Mouse (Mus musculus): ENCODE measurements around the gene Trhr2.

The Trhr2 gene

DNA sequence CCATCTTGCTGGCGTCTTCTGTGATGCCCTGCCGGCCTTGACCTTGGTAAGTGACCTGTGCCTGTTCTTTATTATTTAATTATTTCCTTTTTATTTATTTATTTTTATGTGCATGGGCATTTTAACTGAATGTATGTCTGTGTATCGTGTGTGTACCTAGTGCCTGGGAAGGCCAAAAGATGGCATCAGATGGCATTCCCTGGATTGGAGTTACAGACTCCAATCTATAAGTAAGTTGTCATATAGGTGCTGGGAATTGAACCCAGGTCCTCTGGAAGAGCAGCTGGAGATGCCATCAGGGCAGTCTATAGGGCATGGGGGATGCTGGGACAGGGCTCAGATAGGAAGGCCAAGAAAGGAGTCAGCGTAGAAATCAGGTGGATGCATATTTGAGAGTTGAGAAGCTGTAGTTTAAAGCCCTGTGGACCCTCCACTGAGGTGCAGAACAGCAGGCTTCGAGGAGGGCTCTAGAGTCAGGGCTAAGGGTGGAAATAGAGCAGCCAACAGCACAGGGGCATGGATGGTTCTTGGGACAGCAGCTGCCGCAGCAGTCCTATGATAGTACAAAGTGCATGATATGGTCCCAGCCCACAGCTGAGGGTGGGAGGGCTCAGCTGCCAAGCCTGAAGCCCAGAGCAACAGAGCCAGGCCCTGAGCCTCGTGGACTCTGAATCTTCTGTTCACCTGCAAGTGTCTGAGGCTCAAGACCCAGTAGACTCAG is at the start of gene Trhr2:
TSS of gene Trhr2 (minus strand) at position 51 of the 721 bp plus-strand sequence.
- in situ Hi-C loops (cut with MboI, MseI) = no loop called here

- in situ Hi-C loops (cut with MboI, MseI) = no loop called here
These were observed 47.1 kb upstream of the Trhr2 start for GRCm38 (mm10) chr8:122407678-122408077.

DNA sequence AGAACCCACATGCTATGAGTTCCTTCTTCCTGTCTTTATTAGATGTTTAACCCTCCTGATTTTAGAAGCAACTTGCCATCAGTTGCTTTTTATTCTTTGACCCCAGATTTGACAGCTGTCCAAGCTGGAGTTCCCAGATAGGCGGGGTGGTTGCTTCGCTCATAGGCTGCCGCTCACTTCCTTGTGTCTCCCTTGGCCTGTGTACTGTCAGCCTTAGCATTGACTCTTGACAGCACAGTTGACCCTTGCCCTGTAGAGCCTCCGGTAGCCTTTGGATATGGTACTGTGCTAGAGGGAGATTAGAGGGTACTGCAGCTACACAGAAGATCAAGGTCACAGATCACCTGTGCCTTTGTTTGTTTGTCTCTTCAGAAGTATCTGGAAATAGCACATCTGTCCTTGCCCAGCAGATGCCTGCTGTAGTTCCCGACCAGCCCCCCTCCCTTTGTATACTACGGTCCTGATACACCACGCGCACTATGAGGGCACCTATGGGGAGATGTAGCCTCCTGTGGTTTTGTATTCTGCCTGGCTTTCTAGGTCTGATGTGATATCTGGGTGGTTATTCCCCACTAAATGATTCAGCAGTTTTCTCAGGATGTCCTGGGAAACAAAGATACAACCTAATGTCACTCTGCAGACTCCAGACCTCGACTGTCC is 44.7 kb upstream of the Trhr2 start:
- in situ Hi-C loops (cut with MboI, MseI) = no loop called here

DNA sequence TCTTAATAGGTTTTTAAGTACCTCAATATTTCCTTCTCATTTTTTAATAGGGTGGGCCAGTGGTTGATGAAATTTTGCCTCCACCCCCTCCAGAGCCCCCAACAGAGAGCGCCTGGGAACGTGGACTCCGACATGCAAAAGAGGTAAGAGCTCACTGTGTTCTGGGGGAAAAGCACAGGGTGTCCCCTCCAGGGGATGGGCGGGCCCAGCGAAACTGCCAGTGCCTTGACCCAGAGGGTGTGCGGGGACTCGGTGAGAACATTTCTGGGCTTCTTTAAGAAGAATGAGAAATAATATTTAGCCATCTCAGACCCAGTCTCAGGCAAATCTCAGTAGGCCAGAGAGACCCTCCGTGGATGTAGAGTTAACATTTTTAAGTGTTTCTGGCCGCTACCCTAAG is 37.6 kb upstream of the Trhr2 start:
- in situ Hi-C loops (cut with MboI, MseI) = no loop called here

GRCm38 (mm10) chr8:122395291-122395690 is 34.7 kb upstream of the Trhr2 start:
- in situ Hi-C loops (cut with MboI, MseI) = no loop called here

DNA sequence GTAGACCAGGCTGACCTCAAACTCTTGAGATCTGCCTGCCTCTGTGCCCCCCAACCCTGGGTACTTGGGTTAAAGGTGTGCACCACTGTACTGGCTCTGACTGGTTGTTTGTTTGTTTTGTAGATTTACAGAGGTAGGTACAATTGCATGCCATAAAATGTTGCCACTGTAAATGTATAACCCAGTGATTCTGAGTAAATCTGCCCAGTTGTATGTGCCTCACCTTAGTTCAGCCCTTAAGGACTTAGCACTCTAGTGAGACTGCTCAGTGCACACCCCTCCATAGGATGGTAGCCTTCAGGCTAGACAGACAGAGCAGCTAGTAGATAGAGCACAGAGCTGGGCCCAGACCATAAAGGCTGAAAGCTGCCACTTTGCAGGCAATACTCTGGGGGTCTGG is 33.2 kb upstream of the Trhr2 start:
- in situ Hi-C loops (cut with MboI, MseI) = no loop called here

- in situ Hi-C loops (cut with MboI, MseI) = no loop called here
These were observed 30.2 kb upstream of the Trhr2 start for GRCm38 (mm10) chr8:122390758-122391157.

DNA sequence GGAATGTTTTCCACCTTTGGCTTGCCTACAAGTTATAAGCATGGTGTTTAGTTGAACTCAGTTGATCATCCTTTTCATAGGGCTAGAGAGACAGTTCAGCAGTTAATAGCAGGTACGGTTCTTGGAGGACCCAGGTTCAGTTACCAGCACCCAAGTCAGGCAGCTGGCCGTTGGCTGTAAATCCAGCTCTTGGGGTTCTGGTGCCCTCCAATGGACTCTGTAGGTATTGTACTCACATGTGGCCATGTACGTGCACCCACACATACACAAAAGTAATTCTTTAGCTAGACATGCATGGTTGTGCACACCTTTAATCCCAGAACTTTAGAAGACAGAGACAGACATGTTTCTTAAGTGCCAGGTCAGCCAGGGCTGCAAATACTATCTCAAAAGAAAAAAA is 28.8 kb upstream of the Trhr2 start:
- in situ Hi-C loops (cut with MboI, MseI) = no loop called here

- in situ Hi-C loops (cut with MboI, MseI) = no loop called here
These were observed 22.5 kb upstream of the Trhr2 start for GRCm38 (mm10) chr8:122383039-122383438.

DNA sequence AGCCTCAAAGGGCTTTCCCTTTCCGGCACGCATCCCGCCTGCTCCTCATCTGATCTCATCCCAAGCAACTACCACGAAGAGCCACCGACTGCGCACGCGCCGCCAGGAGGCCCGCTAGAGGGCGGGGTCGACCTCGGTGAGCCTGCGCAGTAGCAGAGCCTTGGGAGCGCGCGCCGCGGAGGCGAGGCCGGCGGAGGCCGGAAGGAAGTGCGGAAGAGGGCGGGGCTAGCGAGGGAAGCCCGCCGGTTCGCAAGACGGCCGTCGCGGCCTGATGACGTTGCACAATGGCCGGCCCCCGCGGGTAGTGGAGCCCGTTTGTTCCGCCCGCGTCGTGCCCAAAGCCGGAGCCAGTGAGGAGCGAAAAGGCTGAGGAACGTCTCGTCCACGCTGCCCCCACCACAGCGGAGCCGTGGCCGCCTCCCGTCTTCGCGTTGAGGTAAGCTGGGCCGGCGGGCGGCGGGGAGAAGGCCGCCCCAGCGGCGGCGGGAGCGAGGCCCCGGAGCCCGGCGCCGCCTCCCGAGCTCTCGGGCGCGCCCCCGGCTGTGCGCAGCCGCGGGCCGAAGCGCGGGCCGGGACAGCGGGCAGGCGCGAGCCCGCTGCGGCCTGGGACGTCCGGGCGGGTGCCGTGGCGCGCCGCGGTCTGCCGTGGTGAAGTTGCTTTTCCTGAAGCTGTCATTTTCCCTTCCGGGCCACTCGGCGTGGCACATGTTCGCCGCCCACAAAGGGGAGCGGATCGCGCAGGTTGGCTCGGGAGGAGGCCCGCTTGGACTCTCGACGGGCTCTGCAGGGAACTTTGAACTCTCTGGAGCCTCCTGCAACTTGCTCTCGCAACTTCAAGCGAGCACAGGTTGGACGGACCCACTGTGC is 16.1 kb upstream of the Trhr2 start, which contains the start of gene Zc3h18:
TSS of gene Zc3h18 (plus strand) at position 245 of the 867 bp plus-strand sequence.
- in situ Hi-C loops (cut with MboI, MseI) = loop anchor here (5.0 to 10.0 kb wide), 2 partner anchors 96 to 422 kb away; no protein-coding TSS in a partner anchor

DNA sequence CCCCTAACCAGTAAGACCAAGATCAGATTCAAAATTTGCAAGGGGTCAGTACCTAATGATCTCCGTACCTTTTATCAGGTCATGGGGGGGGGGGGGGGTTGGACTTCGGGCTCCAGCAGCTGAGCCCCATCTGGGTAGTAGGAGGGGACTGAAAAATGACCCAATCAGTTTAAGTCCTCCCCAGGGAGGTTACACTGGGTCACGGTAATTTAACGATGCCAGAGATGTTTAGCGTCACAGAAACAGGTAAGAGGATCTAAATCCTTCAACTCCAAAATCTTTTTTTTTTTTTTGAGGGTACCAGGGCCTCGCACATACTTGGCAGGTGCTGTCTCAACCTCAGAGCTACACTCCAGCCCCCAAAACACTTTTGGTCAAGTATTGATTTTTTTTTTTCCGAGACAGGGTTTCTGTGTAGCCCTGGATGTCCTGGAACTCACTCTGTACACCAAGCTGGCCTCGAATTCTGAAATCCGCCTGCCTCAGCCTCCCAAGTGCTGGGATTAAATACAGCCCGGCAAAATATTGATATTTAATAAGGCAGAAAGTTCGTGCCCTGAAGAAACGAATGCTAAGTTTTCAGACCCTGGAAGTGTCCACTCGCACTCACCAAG is 15.3 kb upstream of the Trhr2 start:
- in situ Hi-C loops (cut with MboI, MseI) = loop anchor here (5.0 to 10.0 kb wide), 2 partner anchors 96 to 421 kb away; no protein-coding TSS in a partner anchor

DNA sequence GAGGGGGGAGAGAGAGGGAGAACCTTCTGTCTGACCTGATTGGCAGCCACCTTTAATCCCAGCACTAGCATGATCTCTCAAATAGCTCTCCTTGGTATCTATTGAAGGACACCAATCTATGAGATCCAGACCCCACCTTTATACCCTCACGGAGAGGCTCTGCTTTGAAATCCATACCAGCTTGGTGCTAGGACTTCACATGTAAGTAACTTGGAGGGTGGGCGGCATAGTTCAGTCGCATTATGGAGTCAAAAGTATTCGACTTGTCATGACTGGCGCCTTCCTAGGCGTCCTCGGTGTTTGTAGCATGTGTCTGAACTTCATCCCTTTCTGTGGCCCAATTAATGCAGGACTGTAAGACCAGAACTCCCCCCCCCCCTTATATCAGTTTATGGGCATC is 14.8 kb upstream of the Trhr2 start:
- in situ Hi-C loops (cut with MboI, MseI) = loop anchor here (5.0 to 10.0 kb wide), 2 partner anchors 97 to 421 kb away; no protein-coding TSS in a partner anchor

- in situ Hi-C loops (cut with MboI, MseI) = loop anchor here (10.0 kb wide), 1 partner anchor 417 kb away; no protein-coding TSS in a partner anchor
These were observed 11.2 kb upstream of the Trhr2 start for GRCm38 (mm10) chr8:122371706-122372105.

DNA sequence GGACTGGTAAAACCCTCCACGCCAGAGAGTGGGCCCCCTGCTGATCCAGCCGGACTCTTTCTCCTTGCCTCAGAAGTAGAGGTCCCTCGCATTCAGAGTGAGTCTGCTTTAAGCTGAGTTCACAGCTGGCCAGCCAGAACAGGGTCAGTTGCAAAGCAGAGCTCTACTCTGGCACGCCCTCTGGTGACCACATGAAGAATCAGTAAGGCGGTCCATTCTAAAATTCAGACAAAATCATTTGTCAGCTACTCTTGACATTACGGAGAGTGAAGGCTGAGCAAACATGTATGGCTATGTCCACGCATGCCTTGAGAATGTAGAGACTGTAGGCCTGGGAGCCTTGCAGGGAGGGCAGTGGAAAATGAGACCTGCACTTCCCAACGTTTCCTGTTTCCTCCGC is 9.1 kb upstream of the Trhr2 start:
- in situ Hi-C loops (cut with MboI, MseI) = loop anchor here (10.0 kb wide), 1 partner anchor 415 kb away; no protein-coding TSS in a partner anchor

DNA sequence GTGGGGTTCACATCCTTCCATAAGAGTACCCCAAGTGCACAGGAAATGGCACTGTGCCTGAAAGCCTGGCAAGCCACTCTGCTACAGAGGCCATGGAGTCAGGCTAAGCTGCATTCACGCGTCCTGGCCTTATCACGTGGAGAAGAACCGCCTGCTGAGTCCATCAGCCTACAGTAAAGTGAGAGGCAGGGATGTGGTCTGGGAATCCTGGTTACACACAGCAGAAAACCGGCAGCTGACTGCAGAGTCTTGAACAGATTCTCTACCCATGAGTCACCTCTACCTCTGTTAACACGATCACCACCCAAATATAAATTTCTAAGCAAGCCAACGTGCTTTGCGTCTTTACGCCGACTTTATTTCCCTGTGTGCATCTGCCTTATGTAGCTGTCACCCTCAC is 7.9 kb upstream of the Trhr2 start:
- in situ Hi-C loops (cut with MboI, MseI) = no loop called here

DNA sequence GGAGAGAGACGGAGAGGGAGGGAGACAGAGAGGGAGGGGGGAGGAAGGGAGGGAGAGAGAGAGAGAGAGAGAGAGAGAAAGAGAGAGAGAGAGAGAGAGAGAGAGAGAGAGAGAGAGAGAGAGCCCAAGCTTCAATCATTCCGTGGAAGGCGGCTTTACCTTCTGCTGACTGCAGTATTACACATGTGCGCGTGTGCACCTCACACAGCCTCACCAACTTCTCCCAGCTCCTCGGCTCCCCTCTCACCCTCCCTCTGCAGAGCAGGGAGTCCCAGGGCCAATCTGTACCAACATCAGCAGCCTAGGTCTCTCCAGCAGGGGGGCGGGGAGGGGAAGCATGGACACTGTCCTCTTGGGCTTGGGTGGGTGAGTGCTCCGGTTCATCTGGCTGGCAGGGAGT is 2.4 kb upstream of the Trhr2 start:
- in situ Hi-C loops (cut with MboI, MseI) = no loop called here

DNA sequence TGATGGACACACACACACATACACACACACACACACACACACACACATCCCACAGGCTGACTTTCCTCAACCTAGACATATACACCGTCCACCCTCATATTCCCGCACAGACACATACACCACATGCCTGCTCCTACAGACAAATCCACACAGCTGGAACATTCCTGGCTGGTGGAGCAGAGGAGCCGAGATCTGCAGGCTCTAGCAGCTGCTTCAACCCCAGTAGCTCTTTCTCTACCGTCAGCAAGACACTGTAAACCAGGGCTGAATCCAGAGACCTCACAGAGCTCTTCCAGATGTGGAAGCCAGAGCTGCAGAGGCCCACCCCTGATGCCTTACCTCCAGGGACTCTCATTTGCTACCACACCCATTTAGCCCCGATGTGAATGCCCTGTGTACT is 1.7 kb upstream of the Trhr2 start:
- in situ Hi-C loops (cut with MboI, MseI) = no loop called here

DNA sequence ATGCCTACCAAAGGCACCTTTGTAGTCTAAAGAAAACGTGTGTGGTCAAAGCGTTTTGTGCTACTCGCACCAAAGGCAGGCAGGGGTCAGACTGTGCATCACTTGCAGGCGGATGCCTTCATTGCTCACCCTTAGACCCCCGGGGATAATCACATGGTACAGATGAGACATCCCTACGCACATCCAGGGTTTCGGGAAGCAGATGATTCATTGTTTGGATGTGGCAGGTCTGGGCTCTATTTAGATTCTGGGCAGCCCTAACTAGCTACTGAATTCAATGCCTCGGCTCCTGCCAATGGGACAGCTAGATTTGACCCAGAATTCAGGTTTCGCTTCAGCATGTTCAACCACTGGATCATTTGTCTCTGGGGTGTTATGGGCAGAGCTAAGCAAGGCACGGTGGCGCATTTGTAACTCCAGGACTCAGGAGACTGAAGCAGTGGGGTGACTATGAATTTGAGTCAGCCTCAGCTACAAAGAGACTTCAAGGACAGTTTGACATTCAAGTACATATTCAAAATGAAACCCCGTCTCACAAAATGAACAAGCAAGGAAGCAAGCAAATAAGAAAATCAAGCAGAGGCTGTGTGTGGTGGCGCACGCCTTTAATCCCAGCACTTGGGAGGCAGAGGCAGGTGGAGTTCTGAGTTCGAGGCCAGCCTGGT is 1.3 kb downstream of the Trhr2 start:
- in situ Hi-C loops (cut with MboI, MseI) = no loop called here

GRCm38 (mm10) chr8:122357641-122358040 is 2.9 kb downstream of the Trhr2 start:
- in situ Hi-C loops (cut with MboI, MseI) = no loop called here

GRCm38 (mm10) chr8:122357202-122357601 is 3.3 kb downstream of the Trhr2 start:
- in situ Hi-C loops (cut with MboI, MseI) = no loop called here

Measured in regulatory T cell (primary cell).